Mouse (Mus musculus) limb, embryonic 13.5 days (tissue): Measurements from ENCODE around the gene Lrpprc. TPM values are rescaled to one million over a fixed set of nuclear protein-coding genes. Genes with fewer than 3 reads are reported as not detected.

Experiments
- ATAC-seq: fragments of 200-750 bp; cut with Nextera tagmentation; 2 replicates; pipeline ENCODE4 v1.8.0; 2017; ENCODE audit warnings: low read depth, moderate number of reproducible peaks, moderate TSS enrichment; ENCODE audit not compliant: low FRiP score
- H3K27ac ChIP-seq: fragments of 300-500 bp; sonication (generic); 2 replicates; pipeline ENCODE4 v1.5.1; 2015; ENCODE audit warnings: inconsistent platforms, mild to moderate bottlenecking, moderate library complexity
- H3K27me3 ChIP-seq: fragments of 300-500 bp; sonication (generic); 2 replicates; pipeline ENCODE4 v1.6.1; 2015; ENCODE audit warnings: mild to moderate bottlenecking, inconsistent platforms
- H3K36me3 ChIP-seq: fragments of 300-500 bp; sonication (generic); 2 replicates; pipeline ENCODE4 v1.6.1; 2015; ENCODE audit warnings: inconsistent platforms, mild to moderate bottlenecking, moderate library complexity
- H3K4me1 ChIP-seq: fragments of 300-500 bp; sonication (generic); 2 replicates; pipeline ENCODE4 v1.6.1; 2015; ENCODE audit warnings: inconsistent platforms
- H3K4me2 ChIP-seq: fragments of 300-500 bp; sonication (generic); replicated peaks from 2 replicates; pipeline ENCODE4 v1.6.1; 2015; ENCODE audit warnings: inconsistent platforms, mild to moderate bottlenecking, moderate library complexity
- H3K4me3 ChIP-seq: fragments of 300-500 bp; sonication (generic); 2 replicates; pipeline ENCODE4 v1.5.1; 2015; ENCODE audit warnings: moderate library complexity, mild to moderate bottlenecking, inconsistent platforms
- H3K9ac ChIP-seq: fragments of 300-500 bp; sonication (generic); 2 replicates; pipeline ENCODE4 v1.6.1; 2015; ENCODE audit warnings: mild to moderate bottlenecking, inconsistent platforms
- H3K9me3 ChIP-seq: fragments of 300-500 bp; sonication (generic); 2 replicates; pipeline ENCODE4 v1.6.1; 2016; ENCODE audit warnings: inconsistent platforms
- WGBS: fragments of 180-500 bp; shearing (Covaris S2); methylation state at CpG from one replicate; pipeline ENCODE4 v1.1.7; 2015; 5-methylcytosine and 5-hydroxymethylcytosine counted together
- polyA plus RNA-seq: library from polyadenylated mRNA; unstranded; fragments of >200 nt; fragmentation: Nextera tagmentation; extraction: Ambion mirVana; gene quantifications from 2 replicates; pipeline ENCODE4 v1.2.1, GENCODE M21; 2015

Gene Lrpprc
- polyA plus RNA-seq, 1 experiment from 2014 or later: 45.5 TPM

- H3K4me1 ChIP-seq: peaks cover 7% of the 10 kb centered on the region; the same call in 1 of the 2 replicates
- no peak for ATAC-seq
- no peaks in the 10 kb centered on the region for H3K27me3 ChIP-seq
- H3K4me3 ChIP-seq: no peak overlapping the region
- 80% methylated on average over 7 of the region's 7 CpGs for WGBS
- H3K27ac ChIP-seq: no peak overlapping the region
- H3K4me2 ChIP-seq: no peak overlapping the region
- H3K9ac ChIP-seq: no peak overlapping the region
- no peaks in the 10 kb centered on the region for H3K9me3 ChIP-seq
- peaks cover 48% of the 10 kb centered on the region for H3K36me3 ChIP-seq
Observed at GRCm38 (mm10) chr17:84708818-84709217, 81.8 kb downstream of the Lrpprc start.

- H3K9ac ChIP-seq: no peak overlapping the region
- 62% methylated on average over 4 of the region's 4 CpGs for WGBS
- H3K27me3 ChIP-seq: no peaks in the 10 kb centered on the region
- H3K4me3 ChIP-seq: no peak overlapping the region
- H3K4me2 ChIP-seq: no peak overlapping the region
- no peak for ATAC-seq
- peaks cover 19% of the 10 kb centered on the region for H3K4me1 ChIP-seq
- no peaks in the 10 kb centered on the region for H3K9me3 ChIP-seq
- H3K27ac ChIP-seq: no peak overlapping the region
- peaks cover 45% of the 10 kb centered on the region for H3K36me3 ChIP-seq
Observed at GRCm38 (mm10) chr17:84707407-84707806, 83.2 kb downstream of the Lrpprc start.

GRCm38 (mm10) chr17:84698727-84699126 is 91.9 kb downstream of the Lrpprc start:
- H3K9me3 ChIP-seq: no peaks in the 10 kb centered on the region
- 26% methylated on average over 5 of the region's 5 CpGs for WGBS
- no peak overlapping the region for H3K9ac ChIP-seq
- 0 out of 2 replicates have a peak, but pooled peaks cover 1% of the 10 kb centered on the region for H3K36me3 ChIP-seq
- H3K27ac ChIP-seq: no peak overlapping the region
- no peak for ATAC-seq
- H3K4me3 ChIP-seq: no peak overlapping the region
- no peaks in the 10 kb centered on the region for H3K27me3 ChIP-seq
- no peak overlapping the region for H3K4me2 ChIP-seq
- peaks cover 38% of the 10 kb centered on the region for H3K4me1 ChIP-seq

GRCm38 (mm10) chr17:84696537-84696936 is 94.1 kb downstream of the Lrpprc start:
- H3K4me3 ChIP-seq: no peak overlapping the region
- ATAC-seq: no peak
- no peak overlapping the region for H3K27ac ChIP-seq
- 56% methylated on average over 6 of the region's 6 CpGs for WGBS
- H3K4me1 ChIP-seq: peaks cover 18% of the 10 kb centered on the region
- no peaks in the 10 kb centered on the region for H3K9me3 ChIP-seq
- no peak overlapping the region for H3K9ac ChIP-seq
- no peaks in the 10 kb centered on the region for H3K36me3 ChIP-seq
- no peak overlapping the region for H3K4me2 ChIP-seq
- H3K27me3 ChIP-seq: no peaks in the 10 kb centered on the region

GRCm38 (mm10) chr17:84693741-84694140 is 96.8 kb downstream of the Lrpprc start:
- no peak overlapping the region for H3K4me3 ChIP-seq
- no peaks in the 10 kb centered on the region for H3K27me3 ChIP-seq
- ATAC-seq: no peak
- no peaks in the 10 kb centered on the region for H3K4me1 ChIP-seq
- H3K9me3 ChIP-seq: no peaks in the 10 kb centered on the region
- 86% methylated on average over 2 of the region's 2 CpGs for WGBS
- H3K4me2 ChIP-seq: no peak overlapping the region
- no peak overlapping the region for H3K27ac ChIP-seq
- H3K36me3 ChIP-seq: no peaks in the 10 kb centered on the region
- H3K9ac ChIP-seq: no peak overlapping the region

GRCm38 (mm10) chr17:84690111-84690510 is 100.5 kb downstream of the Lrpprc start:
- H3K4me3 ChIP-seq: no peak overlapping the region
- no peak overlapping the region; the same call in 1 of the 2 replicates for H3K27ac ChIP-seq
- 61% methylated on average over 5 of the region's 5 CpGs for WGBS
- ATAC-seq: no peak
- H3K36me3 ChIP-seq: no peaks in the 10 kb centered on the region
- H3K9me3 ChIP-seq: no peaks in the 10 kb centered on the region
- no peaks in the 10 kb centered on the region for H3K27me3 ChIP-seq
- H3K4me1 ChIP-seq: no peaks in the 10 kb centered on the region
- no peak overlapping the region for H3K4me2 ChIP-seq
- no peak overlapping the region for H3K9ac ChIP-seq

- Histone ChIP-seq H3K36me3 (no peaks in the 10 kb centered on the region), H3K9me3 (no peaks in the 10 kb centered on the region), H3K27me3 (no peaks in the 10 kb centered on the region), H3K4me1 (no peaks in the 10 kb centered on the region), H3K9ac (no peak overlapping the region), H3K4me2 (no peak overlapping the region), H3K4me3 (no peak overlapping the region), H3K27ac (no peak overlapping the region)
- 73% methylated on average over 5 of the region's 5 CpGs for WGBS
- ATAC-seq: no peak
Observed at GRCm38 (mm10) chr17:84689316-84689715, 101.3 kb downstream of the Lrpprc start.

GRCm38 (mm10) chr17:84688834-84689233 is 101.8 kb downstream of the Lrpprc start:
- no peak overlapping the region for H3K4me2 ChIP-seq
- no peak overlapping the region for H3K27ac ChIP-seq
- H3K36me3 ChIP-seq: no peaks in the 10 kb centered on the region
- H3K4me3 ChIP-seq: no peak overlapping the region
- no peak for ATAC-seq
- H3K9me3 ChIP-seq: no peaks in the 10 kb centered on the region
- WGBS: 89% methylated on average over 11 of the region's 11 CpGs
- no peak overlapping the region for H3K9ac ChIP-seq
- H3K27me3 ChIP-seq: no peaks in the 10 kb centered on the region
- no peaks in the 10 kb centered on the region for H3K4me1 ChIP-seq

- Histone ChIP-seq H3K4me3 (no peak overlapping the region), H3K4me1 (no peaks in the 10 kb centered on the region), H3K9me3 (no peaks in the 10 kb centered on the region), H3K4me2 (no peak overlapping the region), H3K9ac (no peak overlapping the region), H3K27me3 (no peaks in the 10 kb centered on the region), H3K36me3 (no peaks in the 10 kb centered on the region), H3K27ac (no peak overlapping the region)
- 43% methylated on average over 5 of the region's 5 CpGs for WGBS
- ATAC-seq: no peak
Observed at GRCm38 (mm10) chr17:84687994-84688393, 102.6 kb downstream of the Lrpprc start.

GRCm38 (mm10) chr17:84685286-84685685 is 105.3 kb downstream of the Lrpprc start:
- Histone ChIP-seq H3K36me3 (no peaks in the 10 kb centered on the region), H3K4me2 (no peak overlapping the region), H3K9ac (no peak overlapping the region), H3K27ac (no peak overlapping the region), H3K27me3 (no peaks in the 10 kb centered on the region), H3K4me3 (no peak overlapping the region), H3K9me3 (no peaks in the 10 kb centered on the region), H3K4me1 (no peaks in the 10 kb centered on the region)
- ATAC-seq: no peak
- WGBS: 67% methylated on average over 4 of the region's 4 CpGs

- Histone ChIP-seq H3K4me2 (no peak overlapping the region), H3K9ac (no peak overlapping the region), H3K36me3 (no peaks in the 10 kb centered on the region), H3K27ac (no peak overlapping the region), H3K4me1 (no peaks in the 10 kb centered on the region), H3K4me3 (no peak overlapping the region), H3K27me3 (no peaks in the 10 kb centered on the region), H3K9me3 (no peaks in the 10 kb centered on the region)
- 32% methylated on average over 6 of the region's 6 CpGs for WGBS
- no peak for ATAC-seq
Observed at GRCm38 (mm10) chr17:84684284-84684683, 106.3 kb downstream of the Lrpprc start.

- no peak within 1 kb of the TSS for H3K4me2 ChIP-seq
- no peak within 1 kb of the TSS for H3K27ac ChIP-seq
- H3K4me3 ChIP-seq: no peak within 1 kb of the TSS
- no peak within 1 kb of the TSS for H3K9ac ChIP-seq
- no peaks in the 10 kb centered on the region for H3K36me3 ChIP-seq
- no peaks in the 10 kb centered on the region for H3K4me1 ChIP-seq
- 77% methylated on average over 18 of the region's 18 CpGs for WGBS
- ATAC-seq: no peak
- no peaks in the 10 kb centered on the region for H3K27me3 ChIP-seq
- H3K9me3 ChIP-seq: no peaks in the 10 kb centered on the region
Observed at GRCm38 (mm10) chr17:84682734-84683717, 107.6 kb downstream of the Lrpprc start, which contains the start of gene Abcg5. Abcg5 (minus strand) TSS chr17:84683011.
